Mouse (Mus musculus): ENCODE data around the gene Olfr59. TPM values are rescaled to one million over a fixed set of nuclear protein-coding genes. Genes with fewer than 3 reads are reported as not detected.

The Olfr59 gene
- not detected for total RNA-seq (2023)

GRCm38 (mm10) chr11:74283436-74283835, at the start of gene Olfr59:
Gene Olfr59 (plus strand): TSS chr11:74283736.

GRCm38 (mm10) chr11:74259508-74259907, 24.0 kb upstream of the Olfr59 start, which contains the start of gene Olfr406:
Gene Olfr406 (plus strand): TSS chr11:74259808.

GRCm38 (mm10) chr11:74337931-74338330, 54.4 kb downstream of the Olfr59 start, which contains the start of gene Olfr410:
Gene Olfr410 (minus strand): TSS chr11:74338031.

Other genes with a start within 250 kb of the Olfr59 start
- gene Olfr139, start 227.2 kb upstream of the Olfr59 start, total RNA-seq (2023) = not detected
- not detected for gene Olfr399, start 227.1 kb upstream of the Olfr59 start, total RNA-seq (2023)
- not detected for gene Zfp616, start 213.8 kb upstream of the Olfr59 start, total RNA-seq (2023)
- gene Olfr401, start 170.0 kb upstream of the Olfr59 start, total RNA-seq (2023) = not detected
- not detected for gene Olfr402, start 130.2 kb upstream of the Olfr59 start, total RNA-seq (2023)
- gene Olfr403, start 97.5 kb upstream of the Olfr59 start, total RNA-seq (2023) = not detected
- not detected for gene Olfr43, start 72.4 kb upstream of the Olfr59 start, total RNA-seq (2023)
- gene Olfr406, start 23.9 kb upstream of the Olfr59 start, total RNA-seq (2023) = not detected
- gene Olfr410, start 54.3 kb downstream of the Olfr59 start, total RNA-seq (2023) = not detected
- not detected for gene Olfr411, start 68.9 kb downstream of the Olfr59 start, total RNA-seq (2023)
- not detected for gene Olfr412, start 78.3 kb downstream of the Olfr59 start, total RNA-seq (2023)